ENCODE assay signal across 11 mouse cellular contexts in genomic region chr2:26571400-26571799, GRCm38 (mm10). TPM values are rescaled to one million over a fixed set of nuclear protein-coding genes. Genes with fewer than 3 reads are reported as not detected.
A peak's percentile ranks its signal among the peaks of the same experiment; 100 is the strongest.
DNase-seq lines count a peak whose midpoint lies in the region; ATAC-seq and TF ChIP-seq lines count a peak whose summit lies in the region.
"Had no signal": no experiment of that assay in that cellular context is flagged by ENCODE, and none has a peak within 500 bp of the region (broad histone marks: within the 10 kb centered on the region; RNA-seq: fewer than 3 reads in every experiment).

No protein-coding gene starts in this region.

- H3K36me3 ChIP-seq in forebrain, embryonic 11.5 days (ENCODE audit: control insufficient read depth, insufficient read depth, low read length): no peaks in the 10 kb centered on the region
- no peaks in the 10 kb centered on the region for H3K36me3 ChIP-seq in forebrain, postnatal 0 days (ENCODE audit: insufficient read depth)
- no peaks in the 10 kb centered on the region for H3K36me3 ChIP-seq in spleen, adult 2 months (ENCODE audit: control insufficient read depth, insufficient read depth, low read length)
- H3K36me3 ChIP-seq in limb, embryonic 10.5 days: no peaks in the 10 kb centered on the region
- no peaks in the 10 kb centered on the region for H3K36me3 ChIP-seq in stomach, postnatal 0 days (ENCODE audit: control insufficient read depth, insufficient read depth, low read length)

- no peak overlapping the region for H3K4me3 ChIP-seq in forebrain, embryonic 11.5 days (ENCODE audit: low read depth, low read length)
- H3K4me3 ChIP-seq in forebrain, postnatal 0 days (ENCODE audit: low read depth, low read length): no peak overlapping the region
- H3K4me3 ChIP-seq in spleen, adult 2 months (ENCODE audit: extremely low read depth, insufficient read depth, insufficient read length): no peak overlapping the region
- H3K4me3 ChIP-seq in limb, embryonic 10.5 days: no peak overlapping the region
- no peak overlapping the region for H3K4me3 ChIP-seq in stomach, postnatal 0 days (ENCODE audit: low read depth, low read length)

- no peak for ATAC-seq in forebrain, embryonic 11.5 days (replicated peaks; ENCODE audit: low FRiP score)
- ATAC-seq in forebrain, postnatal 0 days: no peak
- ATAC-seq in stomach, postnatal 0 days (ENCODE audit: low FRiP score, low TSS enrichment): 0 out of 2 replicates have a peak, but pooled peaks have one; percentile 24
- ATAC-seq: activated CD4-positive, CD25-positive, alpha-beta regulatory T cell, adult 4 months had no signal

- no peaks in the 10 kb centered on the region; the same call in 1 of the 2 replicates for H3K4me1 ChIP-seq in forebrain, embryonic 11.5 days (replicated peaks; ENCODE audit: control insufficient read depth, insufficient read depth, low read length)
- H3K4me1 ChIP-seq in forebrain, postnatal 0 days (ENCODE audit: insufficient read depth): peaks cover 7% of the 10 kb centered on the region; the same call in 1 of the 2 replicates
- no peaks in the 10 kb centered on the region for H3K4me1 ChIP-seq in spleen, adult 2 months (ENCODE audit: control insufficient read depth, insufficient read depth, insufficient read length)
- peaks cover 28% of the 10 kb centered on the region for H3K4me1 ChIP-seq in limb, embryonic 10.5 days
- no peaks in the 10 kb centered on the region; the same call in 1 of the 2 replicates for H3K4me1 ChIP-seq in stomach, postnatal 0 days (replicated peaks; ENCODE audit: control insufficient read depth, insufficient read depth)

- no peak overlapping the region for H3K4me2 ChIP-seq in forebrain, embryonic 11.5 days (ENCODE audit: low read depth, low read length, severe bottlenecking)
- no peak overlapping the region for H3K4me2 ChIP-seq in forebrain, postnatal 0 days (ENCODE audit: low read depth)
- no peak overlapping the region for H3K4me2 ChIP-seq in stomach, postnatal 0 days (replicated peaks; ENCODE audit: low read depth)

- WGBS in forebrain, embryonic 11.5 days: 78% methylated on average over 9 of the region's 9 CpGs
- WGBS in forebrain, postnatal 0 days: 88% methylated on average over 9 of the region's 9 CpGs
- WGBS in spleen, adult 2 months: 43% methylated on average over 9 of the region's 9 CpGs
- 83% methylated on average over 9 of the region's 9 CpGs for WGBS in limb, embryonic 10.5 days
- 57% methylated on average over 9 of the region's 9 CpGs for WGBS in stomach, postnatal 0 days

- DNase-seq in forebrain, embryonic 11.5 days (ENCODE audit: low spot score): no peak
- DNase-seq in forebrain, postnatal 0 days: no peak
- no peak for DNase-seq in spleen, adult 2 months (ENCODE audit: low read depth in 1 of 2, low spot score in 2 of 2)
- no peak for DNase-seq in spleen, postnatal 10 days (ENCODE audit: low spot score in 2 of 2)
- no peak for DNase-seq in limb, embryonic 10.5 days (ENCODE audit: low spot score)
- DNase-seq in stomach, postnatal 0 days (ENCODE audit: low spot score): peak; percentile 55
- DNase-seq in thymus, postnatal 25 days: no peak
- no peak for DNase-seq in thymus, postnatal 10 days (ENCODE audit: low spot score in 2 of 2)
- DNase-seq: spleen, adult 18-20 months had no signal

- TF ChIP-seq CTCF in forebrain, postnatal 0 days (IDR thresholded peaks at IDR 0.05; ENCODE audit: low read depth): no peak
- no peak for TF ChIP-seq CTCF in spleen, adult 2 months (IDR thresholded peaks at IDR 0.05; ENCODE audit: extremely low read depth, insufficient read depth, insufficient read length, insufficient replicate concordance)
- TF ChIP-seq CTCF in stomach, postnatal 0 days (IDR thresholded peaks at IDR 0.05; ENCODE audit: low read depth): no peak; the same call in 1 of the 2 replicates

- no peak for TF ChIP-seq EP300 in stomach, postnatal 0 days (optimal IDR thresholded peaks at IDR 0.05)

- no peaks in the 10 kb centered on the region for H3K27me3 ChIP-seq in forebrain, embryonic 11.5 days (ENCODE audit: control insufficient read depth, insufficient read depth, low read length)
- no peaks in the 10 kb centered on the region for H3K27me3 ChIP-seq in forebrain, postnatal 0 days (ENCODE audit: insufficient read depth, low read length)
- H3K27me3 ChIP-seq in spleen, adult 2 months (ENCODE audit: control insufficient read depth, insufficient read depth, low read length): no peaks in the 10 kb centered on the region
- H3K27me3 ChIP-seq in limb, embryonic 10.5 days (ENCODE audit: low read depth, poor library complexity, severe bottlenecking): no peaks in the 10 kb centered on the region
- no peaks in the 10 kb centered on the region for H3K27me3 ChIP-seq in stomach, postnatal 0 days (ENCODE audit: control insufficient read depth, insufficient read depth, low read length)

- H3K9me3 ChIP-seq in forebrain, embryonic 11.5 days (ENCODE audit: control insufficient read depth, low read length): no peaks in the 10 kb centered on the region
- H3K9me3 ChIP-seq in forebrain, postnatal 0 days (ENCODE audit: low read length): no peaks in the 10 kb centered on the region
- H3K9me3 ChIP-seq in limb, embryonic 10.5 days (replicated peaks): no peaks in the 10 kb centered on the region
- no peaks in the 10 kb centered on the region for H3K9me3 ChIP-seq in stomach, postnatal 0 days (ENCODE audit: control insufficient read depth, low read length)

- no peak overlapping the region for H3K9ac ChIP-seq in forebrain, embryonic 11.5 days (ENCODE audit: low read length)
- H3K9ac ChIP-seq in forebrain, postnatal 0 days: no peak overlapping the region
- H3K9ac ChIP-seq in stomach, postnatal 0 days (ENCODE audit: low read length): peak overlapping the region; percentile 8; the same call in 1 of the 2 replicates

- no peak for TF ChIP-seq POLR2A in spleen, adult 2 months (IDR thresholded peaks at IDR 0.05; ENCODE audit: low read depth, low read length)

- H3K27ac ChIP-seq in forebrain, embryonic 11.5 days (ENCODE audit: low read depth, low read length): peak overlapping the region; percentile 25; the same call in 1 of the 2 replicates
- H3K27ac ChIP-seq in forebrain, postnatal 0 days (ENCODE audit: low read depth, low read length): no peak overlapping the region
- H3K27ac ChIP-seq in spleen, adult 2 months (ENCODE audit: insufficient read depth, low read length): 0 out of 2 replicates have a peak overlapping the region, but pooled peaks have one; percentile 39
- peak overlapping the region; percentile 53 for H3K27ac ChIP-seq in limb, embryonic 10.5 days
- peak overlapping the region; percentile 69 for H3K27ac ChIP-seq in stomach, postnatal 0 days (replicated peaks)

RNA-seq across cellular contexts. Expression of gene Egfl7, which starts 8.4 kb away (rescaled TPM):
- 58.4 and 63.7 TPM in 2 replicates for polyA plus RNA-seq in forebrain, embryonic 11.5 days (2014; fragmentation: Nextera tagmentation; extraction: Ambion mirVana)
- total RNA-seq in forebrain, postnatal 0 days (2014; rRNA removed): 63.9 and 64.6 TPM in 2 replicates
- polyA plus RNA-seq in forebrain, postnatal 0 days (2015; fragmentation: Nextera tagmentation; extraction: Ambion mirVana): 52.8 and 67.3 TPM in 2 replicates
- polyA plus RNA-seq in spleen, adult 2 months (2012; rRNA removed): 167 and 196 TPM in 2 replicates
- polyA plus RNA-seq in limb, embryonic 10.5 days (2016; fragmentation: Nextera tagmentation; extraction: Ambion mirVana): 96.5 and 97.2 TPM in 2 replicates
- 49.7 and 54.3 TPM in 2 replicates for polyA plus RNA-seq in stomach, postnatal 0 days (2015; fragmentation: Nextera tagmentation; extraction: Ambion mirVana)

RNA-seq across cellular contexts. Expression of gene Gm20532, which starts 15.0 kb away (rescaled TPM):
- polyA plus RNA-seq in forebrain, embryonic 11.5 days (2014; fragmentation: Nextera tagmentation; extraction: Ambion mirVana): not detected in 2 replicates
- not detected in 2 replicates for total RNA-seq in forebrain, postnatal 0 days (2014; rRNA removed)
- not detected in 2 replicates for polyA plus RNA-seq in forebrain, postnatal 0 days (2015; fragmentation: Nextera tagmentation; extraction: Ambion mirVana)
- polyA plus RNA-seq in spleen, adult 2 months (2012; rRNA removed): not detected in 2 replicates
- polyA plus RNA-seq in limb, embryonic 10.5 days (2016; fragmentation: Nextera tagmentation; extraction: Ambion mirVana): not detected in 2 replicates
- polyA plus RNA-seq in stomach, postnatal 0 days (2015; fragmentation: Nextera tagmentation; extraction: Ambion mirVana): 0.18 TPM in 1 of 2 replicates, not detected in the other
- total RNA-seq: heart, postnatal 14 days had no signal
- polyA plus RNA-seq: activated CD4-positive, CD25-positive, alpha-beta regulatory T cell, adult 4 months had no signal

RNA-seq across cellular contexts. Expression of gene Agpat2, which starts 32.8 kb away (rescaled TPM):
- 6.0 and 8.9 TPM in 2 replicates for polyA plus RNA-seq in forebrain, embryonic 11.5 days (2014; fragmentation: Nextera tagmentation; extraction: Ambion mirVana)
- total RNA-seq in forebrain, postnatal 0 days (2014; rRNA removed): 7.8 and 10.0 TPM in 2 replicates
- polyA plus RNA-seq in forebrain, postnatal 0 days (2015; fragmentation: Nextera tagmentation; extraction: Ambion mirVana): 4.8 and 6.2 TPM in 2 replicates
- polyA plus RNA-seq in spleen, adult 2 months (2012; rRNA removed): 22.7 and 27.7 TPM in 2 replicates
- polyA plus RNA-seq in limb, embryonic 10.5 days (2016; fragmentation: Nextera tagmentation; extraction: Ambion mirVana): 13.2 and 14.5 TPM in 2 replicates
- 109 and 120 TPM in 2 replicates for polyA plus RNA-seq in stomach, postnatal 0 days (2015; fragmentation: Nextera tagmentation; extraction: Ambion mirVana)

RNA-seq across cellular contexts. Expression of gene Notch1, which starts 54.9 kb away (rescaled TPM):
- 68.3 and 70.9 TPM in 2 replicates for polyA plus RNA-seq in forebrain, embryonic 11.5 days (2014; fragmentation: Nextera tagmentation; extraction: Ambion mirVana)
- total RNA-seq in forebrain, postnatal 0 days (2014; rRNA removed): 23.8 and 38.7 TPM in 2 replicates
- polyA plus RNA-seq in forebrain, postnatal 0 days (2015; fragmentation: Nextera tagmentation; extraction: Ambion mirVana): 5.0 and 6.8 TPM in 2 replicates
- polyA plus RNA-seq in spleen, adult 2 months (2012; rRNA removed): 34.6 and 39.6 TPM in 2 replicates
- 8.5 and 11.8 TPM in 2 replicates for polyA plus RNA-seq in limb, embryonic 10.5 days (2016; fragmentation: Nextera tagmentation; extraction: Ambion mirVana)
- polyA plus RNA-seq in stomach, postnatal 0 days (2015; fragmentation: Nextera tagmentation; extraction: Ambion mirVana): 4.8 and 5.6 TPM in 2 replicates

RNA-seq across cellular contexts. Expression of gene Fam69b, which starts 56.9 kb away (rescaled TPM):
- 49.8 and 63.8 TPM in 2 replicates for polyA plus RNA-seq in forebrain, embryonic 11.5 days (2014; fragmentation: Nextera tagmentation; extraction: Ambion mirVana)
- total RNA-seq in forebrain, postnatal 0 days (2014; rRNA removed): 193 and 214 TPM in 2 replicates
- 143 TPM in 2 replicates for polyA plus RNA-seq in forebrain, postnatal 0 days (2015; fragmentation: Nextera tagmentation; extraction: Ambion mirVana)
- polyA plus RNA-seq in spleen, adult 2 months (2012; rRNA removed): 3.0 and 3.6 TPM in 2 replicates
- polyA plus RNA-seq in limb, embryonic 10.5 days (2016; fragmentation: Nextera tagmentation; extraction: Ambion mirVana): 31.3 and 43.3 TPM in 2 replicates
- 10.9 and 13.4 TPM in 2 replicates for polyA plus RNA-seq in stomach, postnatal 0 days (2015; fragmentation: Nextera tagmentation; extraction: Ambion mirVana)
